Mouse (Mus musculus) lung, postnatal 0 days (tissue): ENCODE data around the gene Fancd2os. TPM values are rescaled to one million over a fixed set of nuclear protein-coding genes. Genes with fewer than 3 reads are reported as not detected.

Source experiments
- ATAC-seq: fragments of 200-750 bp; cut with Nextera tagmentation; 2 replicates; pipeline ENCODE4 v1.8.0; 2017; ENCODE audit warnings: moderate library complexity
- DNase-seq: peaks from one replicate; pipeline ENCODE4 v3.0.0-alpha.2; 2016; ENCODE audit warnings: low spot score
- H3K27ac ChIP-seq: fragments of 300-500 bp; sonication (generic); 2 replicates; pipeline ENCODE4 v1.5.1; 2014; ENCODE audit warnings: antibody characterized with exemption, mild to moderate bottlenecking, low read length, mixed read lengths
- H3K27me3 ChIP-seq: fragments of 300-500 bp; sonication (generic); replicated peaks from 2 replicates; pipeline ENCODE4 v1.6.1; 2014; ENCODE audit warnings: low read length, mixed read lengths; ENCODE audit not compliant: insufficient read depth
- H3K36me3 ChIP-seq: fragments of 300-500 bp; sonication (generic); 2 replicates; pipeline ENCODE4 v1.6.1; 2014; ENCODE audit warnings: low read length, mixed read lengths; ENCODE audit not compliant: insufficient read depth
- H3K4me1 ChIP-seq: fragments of 300-500 bp; sonication (generic); 2 replicates; pipeline ENCODE4 v1.6.1; 2014; ENCODE audit warnings: antibody characterized with exemption, low read depth, low read length, mixed read lengths; ENCODE audit not compliant: insufficient read depth
- H3K4me2 ChIP-seq: fragments of 300-500 bp; sonication (generic); replicated peaks from 2 replicates; pipeline ENCODE4 v1.6.1; 2014; ENCODE audit warnings: low read depth, mild to moderate bottlenecking, low read length, moderate library complexity, mixed read lengths
- H3K4me3 ChIP-seq: fragments of 300-500 bp; sonication (generic); 2 replicates; pipeline ENCODE4 v1.5.1; 2014; ENCODE audit warnings: low read depth, low read length
- H3K9ac ChIP-seq: fragments of 300-500 bp; sonication (generic); replicated peaks from 2 replicates; pipeline ENCODE4 v1.6.1; 2014; ENCODE audit warnings: low read depth, mild to moderate bottlenecking
- H3K9me3 ChIP-seq: fragments of 300-500 bp; sonication (generic); 2 replicates; pipeline ENCODE4 v1.6.1; 2016; ENCODE audit warnings: low read length, mixed read lengths
- CTCF ChIP-seq: IDR thresholded peaks from 2 replicates; pipeline ENCODE4 v1.5.1; 2016; ENCODE audit warnings: antibody characterized with exemption, mild to moderate bottlenecking
- EP300 ChIP-seq: IDR thresholded peaks from 2 replicates; pipeline ENCODE4 v1.6.1; 2016; ENCODE audit warnings: antibody characterized with exemption, mild to moderate bottlenecking, control low read depth
- WGBS: fragments of 180-500 bp; shearing (Covaris S2); extraction: QIAGEN DNeasy Blood & Tissue Kit; methylation state at CpG from one replicate; pipeline ENCODE4 v1.1.7; 2014; 5-methylcytosine and 5-hydroxymethylcytosine counted together
- polyA plus RNA-seq: library from polyadenylated mRNA; unstranded; fragments of >200 nt; fragmentation: Nextera tagmentation; extraction: Ambion mirVana; gene quantifications from 2 replicates; pipeline ENCODE4 v1.2.1, GENCODE M21; 2015

Gene Fancd2os
- polyA plus RNA-seq, 1 experiment from 2014 or later: not detected

DNA sequence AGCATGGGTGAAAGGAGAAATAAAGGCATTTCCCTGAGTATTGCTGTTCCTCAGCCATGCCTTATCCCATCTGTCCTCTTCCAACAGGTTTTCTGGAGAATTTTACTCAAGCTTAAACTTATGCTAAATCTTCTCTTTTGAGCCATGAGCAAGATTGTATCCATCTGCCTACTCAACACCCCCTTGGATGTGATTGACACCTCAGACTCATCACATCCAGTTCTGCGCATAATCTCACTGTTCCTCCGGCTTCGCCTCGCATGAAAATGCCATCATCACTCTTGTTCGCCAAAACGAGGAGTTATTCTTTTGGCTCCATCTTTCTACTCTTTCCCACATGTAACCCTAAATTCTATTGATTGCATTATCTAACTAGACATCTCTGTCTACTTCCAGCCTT, 24.5 kb downstream of the Fancd2os start:
- Histone ChIP-seq H3K4me1 (no peaks in the 10 kb centered on the region), H3K9me3 (no peaks in the 10 kb centered on the region), H3K9ac (no peak overlapping the region), H3K36me3 (no peaks in the 10 kb centered on the region), H3K27ac (no peak overlapping the region), H3K27me3 (no peaks in the 10 kb centered on the region), H3K4me3 (no peak overlapping the region), H3K4me2 (no peak overlapping the region)
- whole genome bisulfite sequencing: 96% methylated on average over 6 of the region's 6 CpGs
- TF ChIP-seq EP300 (no peak), CTCF (no peak)
- ATAC-seq (no peak), DNase-seq (no peak)

DNA sequence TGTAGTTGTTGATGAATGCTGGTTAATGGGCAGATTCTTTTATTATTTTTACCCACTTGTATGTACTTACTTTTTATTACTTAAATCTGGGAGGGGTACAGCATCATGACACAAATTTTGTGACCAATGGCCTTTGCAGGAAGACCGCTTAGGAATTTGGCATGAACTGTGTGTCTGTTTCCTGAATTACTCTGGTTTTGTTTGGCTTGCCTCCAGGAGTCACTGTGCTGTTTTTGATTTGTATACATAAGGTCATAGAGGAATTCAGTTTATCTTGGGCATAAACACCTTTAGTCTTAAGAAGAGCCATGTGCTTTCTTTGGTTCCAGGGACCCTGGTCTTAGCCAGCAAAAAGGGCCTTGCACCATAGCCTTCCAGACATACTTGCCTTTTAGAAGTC, 36.0 kb downstream of the Fancd2os start:
- 61% methylated on average over 1 of the region's 1 CpGs for WGBS
- no peaks in the 10 kb centered on the region for H3K4me1 ChIP-seq
- no peaks in the 10 kb centered on the region for H3K27me3 ChIP-seq
- H3K9ac ChIP-seq: no peak overlapping the region
- H3K4me2 ChIP-seq: no peak overlapping the region
- no peaks in the 10 kb centered on the region for H3K36me3 ChIP-seq
- no peaks in the 10 kb centered on the region for H3K9me3 ChIP-seq
- H3K27ac ChIP-seq: no peak overlapping the region
- DNase-seq (peak; percentile 11), ATAC-seq (no peak)
- no peak overlapping the region for H3K4me3 ChIP-seq
- no peak for TF ChIP-seq CTCF
- peak; percentile 29; the same call in 1 of the 2 replicates for TF ChIP-seq EP300

DNA sequence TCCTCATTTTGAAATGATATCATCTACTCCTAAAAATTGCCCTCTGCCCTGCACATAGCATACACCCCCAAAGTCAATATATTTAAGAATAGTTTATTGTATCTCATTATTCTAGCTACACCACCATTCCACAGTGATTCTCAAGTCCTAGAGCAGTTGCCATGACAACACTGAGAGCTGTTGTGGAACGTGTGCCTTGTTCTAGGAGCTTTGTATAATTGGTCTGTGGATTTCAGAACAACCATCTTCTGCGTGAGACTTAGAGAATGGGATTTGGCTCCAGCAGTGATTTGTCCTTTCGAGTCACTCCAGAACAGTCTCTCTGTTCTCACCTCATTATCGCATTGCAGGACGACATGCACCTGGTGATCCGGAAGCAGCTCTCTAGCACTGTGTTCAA, 40.8 kb downstream of the Fancd2os start:
- ATAC-seq: no peak
- Histone ChIP-seq H3K4me2 (no peak overlapping the region), H3K4me1 (no peaks in the 10 kb centered on the region), H3K4me3 (no peak overlapping the region), H3K9ac (no peak overlapping the region), H3K27ac (no peak overlapping the region), H3K36me3 (no peaks in the 10 kb centered on the region), H3K9me3 (no peaks in the 10 kb centered on the region), H3K27me3 (no peaks in the 10 kb centered on the region)
- 69% methylated on average over 6 of the region's 6 CpGs for WGBS
- TF ChIP-seq EP300 (no peak), CTCF (no peak)
- no peak for DNase-seq

Other genes with a start within 250 kb of the Fancd2os start
- 33.2 and 36.7 TPM in 2 replicates for gene Tada3, start 222.8 kb downstream of the Fancd2os start, polyA plus RNA-seq
- 349 and 358 TPM in 2 replicates for gene Arpc4, start 222.6 kb downstream of the Fancd2os start, polyA plus RNA-seq
- gene Ttll3, start 211.5 kb downstream of the Fancd2os start, polyA plus RNA-seq: 11.5 and 12.4 TPM in 2 replicates
- gene Rpusd3, start 181.4 kb downstream of the Fancd2os start, polyA plus RNA-seq: 11.4 and 12.3 TPM in 2 replicates
- gene Cidec, start 165.0 kb downstream of the Fancd2os start, polyA plus RNA-seq: 1.1 and 1.3 TPM in 2 replicates
- 57.8 and 60.1 TPM in 2 replicates for gene Jagn1, start 158.1 kb downstream of the Fancd2os start, polyA plus RNA-seq
- 16.2 and 19.4 TPM in 2 replicates for gene Il17re, start 142.2 kb downstream of the Fancd2os start, polyA plus RNA-seq
- 30.1 and 31.1 TPM in 2 replicates for gene Il17rc, start 129.3 kb downstream of the Fancd2os start, polyA plus RNA-seq
- 25.5 and 27.2 TPM in 2 replicates for gene Creld1, start 117.4 kb downstream of the Fancd2os start, polyA plus RNA-seq
- 0.20 and 0.30 TPM in 2 replicates for gene Prrt3, start 98.8 kb downstream of the Fancd2os start, polyA plus RNA-seq
- gene Emc3, start 69.1 kb downstream of the Fancd2os start, polyA plus RNA-seq: 93.7 and 95.7 TPM in 2 replicates
- gene Fancd2, start 69.0 kb downstream of the Fancd2os start, polyA plus RNA-seq: 0.53 and 1.0 TPM in 2 replicates
- gene Brk1, start 4.1 kb upstream of the Fancd2os start, polyA plus RNA-seq: 215 and 225 TPM in 2 replicates
- 28.2 and 30.6 TPM in 2 replicates for gene Vhl, start 23.2 kb upstream of the Fancd2os start, polyA plus RNA-seq
- 15.6 and 16.1 TPM in 2 replicates for gene Irak2, start 37.8 kb upstream of the Fancd2os start, polyA plus RNA-seq
- 1.1 and 1.3 TPM in 2 replicates for gene Tatdn2, start 96.3 kb upstream of the Fancd2os start, polyA plus RNA-seq
- gene Ghrl, start 119.2 kb upstream of the Fancd2os start, polyA plus RNA-seq: 5.5 and 6.0 TPM in 2 replicates
- gene Sec13, start 140.0 kb upstream of the Fancd2os start, polyA plus RNA-seq: 163 and 178 TPM in 2 replicates